Mouse (Mus musculus): ENCODE measurements around the gene Mrgprb8.
"Not testable (repeated sequence)": the region's sequence is repeated elsewhere in the genome, so short reads cannot be mapped to it uniquely, and the experiment has no call there.

DNA sequence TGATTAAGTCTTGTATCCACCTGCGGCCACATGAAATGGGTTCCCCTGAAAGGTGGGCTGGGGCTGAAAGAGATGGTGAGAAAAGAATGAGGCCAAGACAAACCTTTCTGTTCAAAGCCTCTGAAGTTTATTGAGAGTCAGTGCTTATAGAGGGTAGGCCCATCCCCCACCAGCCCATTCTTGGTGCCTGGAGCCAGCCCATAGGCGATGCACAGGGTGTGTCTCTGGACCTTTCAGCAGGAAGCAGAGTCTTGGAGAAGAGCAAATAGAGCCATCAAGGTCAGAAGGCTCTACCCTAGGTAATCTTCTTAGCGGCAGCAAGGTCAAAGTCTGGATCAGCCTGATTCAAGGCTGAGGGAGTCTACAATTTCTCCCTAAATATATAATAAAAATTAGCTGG lies 47.6 kb downstream of the Mrgprb8 start:
- not testable (repeated sequence) for TF ChIP-seq FOSL1 (IDR thresholded peaks at IDR 0.05; ENCODE audit: insufficient read depth, low read length, poor library complexity, severe bottlenecking); CTCF (IDR thresholded peaks at IDR 0.05; ENCODE audit: control insufficient read depth, insufficient read depth, insufficient read length); CEBPB (IDR thresholded peaks at IDR 0.05; ENCODE audit: low read depth); MYOG (IDR thresholded peaks at IDR 0.05; ENCODE audit: control insufficient read depth, extremely low read depth, insufficient read length); USF1 (IDR thresholded peaks at IDR 0.05; ENCODE audit: low read depth)

Data from C2C12 (cell line).